Mouse (Mus musculus) macrophage (primary cell): Measurements from ENCODE around the gene Shc1. TPM values are rescaled to one million over a fixed set of nuclear protein-coding genes. Genes with fewer than 3 reads are reported as not detected.
"Not testable (repeated sequence)": the region's sequence is repeated elsewhere in the genome, so short reads cannot be mapped to it uniquely, and the experiment has no call there.

Source experiments
- H3K27ac ChIP-seq: fragments of 350-480 bp; formaldehyde crosslinking; 2 replicates; pipeline ENCODE4 v1.9.0; 2021
- H3K36me3 ChIP-seq: fragments of 350-480 bp; formaldehyde crosslinking; 2 replicates; pipeline ENCODE4 v1.9.0; 2021; ENCODE audit errors: inconsistent target
- H3K4me3 ChIP-seq: fragments of 350-480 bp; formaldehyde crosslinking; 2 replicates; pipeline ENCODE4 v1.9.0; 2021; ENCODE audit errors: inconsistent target
- H3K79me2 ChIP-seq: fragments of 350-480 bp; formaldehyde crosslinking; 2 replicates; pipeline ENCODE4 v1.9.0; 2021; ENCODE audit errors: inconsistent target
- WGBS: methylation state at CpG from one replicate; pipeline ENCODE4 v1.1.7; 2026; ENCODE audit warnings: inconsistent platforms; ENCODE audit not compliant: missing documents; 5-methylcytosine and 5-hydroxymethylcytosine counted together
- polyA plus RNA-seq: library from polyadenylated mRNA; stranded (reverse); fragments of 250-400 nt; gene quantifications from 3 replicates; pipeline ENCODE4 v1.2.4, GENCODE M21; 2018; ENCODE audit warnings: inconsistent platforms

Shc1 gene
- polyA plus RNA-seq, 1 experiment from 2014 or later: 32.7 TPM

DNA sequence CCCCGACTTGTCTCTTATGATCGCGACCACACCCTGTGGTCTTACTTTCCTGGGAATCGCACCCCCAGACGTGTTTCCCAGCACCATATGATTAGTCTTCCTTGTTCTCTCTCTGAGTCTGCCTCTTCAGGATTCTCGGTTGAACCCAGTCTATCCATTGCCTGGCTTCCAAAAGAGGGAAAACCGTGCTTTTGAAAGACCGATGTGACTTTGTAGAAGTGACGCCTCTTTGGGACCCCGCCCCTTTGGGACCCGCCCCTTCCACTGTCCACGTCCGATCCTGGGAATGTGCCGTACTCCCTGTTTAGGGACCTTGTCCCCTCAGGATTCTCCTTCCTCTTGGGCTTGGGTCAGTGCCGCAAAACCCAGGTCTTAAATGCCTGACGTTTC, 613 bp downstream of the Shc1 start:
- H3K79me2 ChIP-seq: peaks cover 68% of the 10 kb centered on the region
- peak overlapping the region; percentile 93 for H3K4me3 ChIP-seq
- WGBS: 1% methylated on average over 16 of the region's 16 CpGs
- H3K27ac ChIP-seq: peak overlapping the region; percentile 96
- peaks cover 5% of the 10 kb centered on the region; the same call in 1 of the 2 replicates for H3K36me3 ChIP-seq

DNA sequence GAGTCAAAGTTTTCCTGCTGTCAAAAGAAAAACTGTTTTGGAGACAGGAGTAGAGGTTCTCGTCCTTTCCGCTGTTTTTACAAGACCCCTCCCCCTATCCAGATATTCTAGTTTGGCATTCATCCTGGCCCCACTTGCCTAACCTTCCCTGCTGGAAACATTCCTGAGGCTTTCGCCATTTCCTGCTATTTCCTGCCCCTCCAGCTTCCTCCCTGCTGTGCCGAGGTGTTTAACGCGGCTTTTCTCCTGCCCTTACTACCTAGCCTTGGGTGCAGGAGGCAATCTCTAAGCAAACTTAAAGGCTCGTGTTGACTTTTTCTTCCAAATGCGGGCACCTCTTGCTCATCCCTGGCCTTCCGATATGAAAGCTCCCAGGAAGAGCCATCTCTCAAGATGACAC, 1.3 kb downstream of the Shc1 start:
- H3K4me3 ChIP-seq: peak overlapping the region; percentile 93
- peaks cover 75% of the 10 kb centered on the region for H3K79me2 ChIP-seq
- H3K27ac ChIP-seq: peak overlapping the region; percentile 96
- peaks cover 12% of the 10 kb centered on the region for H3K36me3 ChIP-seq
- 10% methylated on average over 9 of the region's 9 CpGs for WGBS

DNA sequence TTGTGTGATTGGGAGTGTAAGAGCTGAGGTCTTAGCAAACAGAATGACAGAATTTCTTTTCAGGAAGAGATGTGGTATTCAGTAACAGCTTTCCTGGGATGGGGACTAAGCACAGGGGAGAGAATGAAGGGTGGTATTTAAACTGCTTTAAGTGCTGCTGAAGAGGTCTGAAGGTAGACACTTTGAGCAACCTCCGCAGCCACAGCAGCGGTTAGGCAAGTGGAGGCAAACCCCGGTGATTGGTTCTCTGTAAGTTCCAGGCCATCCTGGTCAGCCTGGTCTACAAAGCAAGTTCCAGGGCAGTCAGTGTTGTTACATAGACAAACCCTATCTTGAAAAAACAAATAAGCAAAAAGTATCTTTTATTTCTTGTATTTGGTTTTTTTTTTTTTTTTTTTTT, 1.7 kb downstream of the Shc1 start:
- H3K4me3 ChIP-seq: peak overlapping the region; percentile 93
- H3K27ac ChIP-seq: peak overlapping the region; percentile 96
- peaks cover 16% of the 10 kb centered on the region for H3K36me3 ChIP-seq
- peaks cover 79% of the 10 kb centered on the region for H3K79me2 ChIP-seq
- 46% methylated on average over 3 of the region's 3 CpGs for WGBS

DNA sequence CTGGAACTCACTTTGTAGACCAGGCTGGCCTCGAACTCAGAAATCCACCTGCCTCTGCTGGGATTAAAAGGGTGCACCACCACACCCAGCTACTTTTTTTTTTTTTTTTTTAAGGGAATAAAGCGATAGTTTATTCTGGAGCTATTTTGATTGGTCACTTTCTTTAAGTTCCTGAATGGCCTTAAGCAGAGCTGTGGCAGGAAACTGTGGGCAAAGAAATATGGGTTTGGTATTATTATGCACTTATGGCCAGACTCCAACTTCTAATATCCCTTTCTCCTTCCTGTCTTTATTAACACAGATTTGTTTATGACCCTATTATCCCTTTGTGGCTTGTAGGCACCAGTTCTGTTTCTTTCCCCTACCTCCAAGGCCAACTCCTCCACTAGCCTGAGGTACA, 2.2 kb downstream of the Shc1 start:
- Histone ChIP-seq H3K27ac (peak overlapping the region; percentile 33), H3K36me3 (peaks cover 19% of the 10 kb centered on the region), H3K4me3 (no peak overlapping the region), H3K79me2 (peaks cover 81% of the 10 kb centered on the region)
- 17% methylated on average over 1 of the region's 2 CpGs for WGBS

DNA sequence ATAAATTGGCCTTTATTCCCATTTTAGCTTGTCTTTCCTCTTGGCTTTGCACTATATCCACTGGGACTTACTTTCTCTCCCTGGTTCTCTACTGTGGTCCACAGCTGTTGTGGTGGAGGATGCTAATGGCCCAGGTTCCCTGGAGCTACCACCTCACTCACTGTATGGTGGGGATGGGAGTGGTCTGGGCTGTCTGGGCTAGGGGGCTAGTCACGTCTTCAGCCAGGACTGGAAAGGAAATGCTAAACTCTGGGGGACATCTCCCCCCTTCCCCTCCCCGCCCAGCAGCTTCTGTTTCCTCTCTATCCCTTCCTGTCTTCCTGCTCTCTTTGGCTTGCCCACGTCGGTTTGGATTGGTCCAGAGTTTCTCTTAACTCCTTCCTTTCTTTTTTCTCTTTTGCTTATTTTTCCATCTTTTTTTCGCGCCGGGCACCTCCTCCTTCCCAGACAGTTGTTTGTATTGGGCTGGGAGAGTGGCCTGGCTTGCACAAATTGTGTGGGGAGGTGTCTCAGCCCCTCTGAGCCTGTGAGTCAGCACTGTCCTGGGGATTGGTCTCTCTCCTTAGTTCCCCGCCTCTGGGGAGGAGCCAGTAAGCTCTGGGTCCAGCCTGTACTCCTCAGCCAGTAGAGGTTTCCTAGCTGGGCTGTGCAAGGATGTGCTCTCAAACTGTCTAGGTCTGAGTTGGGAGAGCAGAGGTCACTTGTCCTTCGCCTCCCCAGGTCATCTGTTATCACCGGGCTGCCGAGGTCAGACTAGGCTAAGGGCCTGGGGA, 2.9 kb downstream of the Shc1 start:
- Histone ChIP-seq H3K27ac (peak overlapping the region; percentile 33), H3K79me2 (peaks cover 74% of the 10 kb centered on the region), H3K4me3 (no peak overlapping the region; the same call in 1 of the 2 replicates), H3K36me3 (peaks cover 25% of the 10 kb centered on the region)
- whole genome bisulfite sequencing: 18% methylated on average over 9 of the region's 11 CpGs

DNA sequence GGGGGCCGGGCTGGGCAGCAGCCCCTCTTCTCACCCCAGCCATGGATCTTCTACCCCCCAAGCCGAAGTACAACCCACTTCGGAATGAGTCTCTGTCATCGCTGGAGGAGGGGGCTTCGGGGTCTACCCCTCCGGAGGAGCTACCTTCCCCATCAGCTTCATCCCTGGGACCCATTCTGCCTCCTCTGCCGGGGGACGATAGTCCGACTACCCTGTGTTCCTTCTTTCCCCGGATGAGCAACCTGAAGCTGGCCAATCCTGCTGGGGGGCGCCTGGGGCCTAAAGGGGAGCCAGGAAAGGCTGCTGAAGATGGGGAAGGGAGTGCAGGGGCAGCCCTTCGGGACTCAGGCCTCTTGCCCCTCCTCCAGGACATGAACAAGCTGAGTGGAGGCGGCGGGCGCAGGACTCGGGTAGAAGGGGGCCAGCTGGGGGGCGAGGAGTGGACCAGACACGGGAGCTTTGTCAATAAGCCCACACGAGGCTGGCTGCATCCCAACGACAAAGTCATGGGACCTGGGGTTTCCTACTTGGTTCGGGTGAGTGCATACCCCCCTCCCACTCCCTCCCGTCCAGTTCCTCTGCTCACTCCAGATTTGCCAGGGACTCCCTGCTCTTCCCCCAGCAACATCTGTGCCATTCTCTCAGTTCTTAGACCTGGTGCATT, 3.7 kb downstream of the Shc1 start:
- Histone ChIP-seq H3K27ac (peak overlapping the region; percentile 33), H3K36me3 (peaks cover 32% of the 10 kb centered on the region), H3K79me2 (peaks cover 66% of the 10 kb centered on the region), H3K4me3 (no peak overlapping the region; the same call in 1 of the 2 replicates)
- WGBS: 33% methylated on average over 17 of the region's 22 CpGs

DNA sequence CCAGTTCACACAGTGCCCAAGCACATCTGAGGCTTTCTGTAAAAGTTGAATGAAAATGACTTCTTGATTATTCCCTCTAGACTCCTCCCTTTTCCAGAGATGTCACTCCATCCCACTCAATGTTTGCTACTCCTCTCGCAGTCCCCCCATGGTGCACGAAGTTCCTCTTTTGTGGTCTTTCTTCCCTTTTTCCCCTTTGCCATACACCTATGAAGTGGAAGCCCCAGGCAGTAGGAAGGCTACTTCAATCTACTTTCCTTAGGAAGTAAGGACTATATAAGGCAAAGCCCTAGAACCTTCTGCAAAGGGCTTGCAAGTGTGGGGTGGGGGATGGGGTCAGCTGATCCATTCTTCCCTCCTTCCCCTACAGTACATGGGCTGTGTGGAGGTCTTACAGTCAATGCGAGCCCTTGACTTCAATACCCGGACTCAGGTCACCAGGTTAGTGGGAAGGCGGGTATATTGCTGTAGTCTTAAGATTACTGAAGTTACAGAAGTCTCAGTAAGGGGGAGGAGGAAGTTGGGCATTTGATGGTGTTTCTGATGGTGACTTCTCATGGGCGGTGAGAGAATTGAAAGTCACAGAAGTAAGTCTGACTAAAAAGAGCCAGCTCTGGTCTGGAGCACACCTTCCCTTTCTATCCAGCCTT, 4.4 kb downstream of the Shc1 start:
- Histone ChIP-seq H3K27ac (0 out of 2 replicates have a peak overlapping the region, but pooled peaks have one; percentile 10), H3K36me3 (peaks cover 39% of the 10 kb centered on the region), H3K79me2 (peaks cover 59% of the 10 kb centered on the region), H3K4me3 (no peak overlapping the region)
- WGBS: 35% methylated on average over 6 of the region's 6 CpGs

DNA sequence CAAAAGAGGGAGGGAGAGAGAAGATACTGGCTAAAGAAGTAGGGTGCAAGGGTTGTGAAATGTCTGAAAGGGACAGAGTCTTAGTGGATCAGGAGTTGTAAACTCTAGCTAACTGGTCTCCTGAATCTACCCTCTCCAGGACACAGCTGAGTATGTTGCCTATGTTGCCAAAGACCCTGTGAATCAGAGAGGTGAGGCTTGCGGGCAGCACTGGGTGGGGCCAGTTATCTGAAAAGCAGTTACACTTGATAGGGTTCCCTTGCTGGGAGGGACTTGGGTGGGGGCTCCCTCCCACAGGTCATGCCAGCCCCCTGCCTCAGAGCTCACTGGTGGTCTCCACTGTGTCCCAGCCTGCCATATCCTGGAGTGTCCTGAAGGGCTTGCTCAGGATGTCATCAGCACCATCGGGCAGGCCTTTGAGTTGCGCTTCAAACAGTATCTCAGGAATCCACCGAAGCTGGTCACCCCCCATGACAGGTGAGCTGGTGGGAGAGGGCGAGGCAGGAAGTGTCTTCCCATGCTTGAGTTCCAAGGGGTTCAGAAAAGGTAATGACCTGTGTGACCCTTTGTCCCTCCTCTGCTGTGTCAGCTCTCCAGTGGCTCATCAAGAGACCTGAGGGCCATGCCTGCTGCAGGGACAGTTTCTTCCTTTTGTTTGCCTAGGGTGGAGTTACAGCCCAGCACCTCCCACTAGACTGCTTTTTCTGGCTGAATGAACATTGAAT, 6.3 kb downstream of the Shc1 start:
- Histone ChIP-seq H3K27ac (no peak overlapping the region), H3K4me3 (no peak overlapping the region)

DNA sequence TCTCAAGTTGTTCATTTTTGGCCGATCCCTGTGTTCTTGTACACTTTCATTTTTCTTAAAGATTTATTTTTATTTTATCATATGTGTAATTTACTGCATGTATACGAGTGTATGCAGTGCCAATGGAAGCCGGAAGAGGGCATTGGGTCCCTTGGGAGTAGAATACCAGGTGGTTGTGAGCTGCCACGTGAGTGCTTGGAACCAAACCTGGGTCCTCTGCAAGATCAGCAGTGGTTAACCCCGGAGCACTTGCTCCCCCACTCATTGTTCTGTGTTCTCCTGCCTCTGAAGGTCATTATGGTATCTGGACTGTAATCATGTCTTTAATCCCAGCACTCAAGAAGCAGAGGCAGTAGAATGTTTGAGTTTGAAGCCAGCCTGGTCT, 6.9 kb downstream of the Shc1 start:
- Histone ChIP-seq H3K36me3 (peaks cover 43% of the 10 kb centered on the region), H3K27ac (no peak overlapping the region), H3K79me2 (peaks cover 41% of the 10 kb centered on the region), H3K4me3 (no peak overlapping the region)
- WGBS: 92% methylated on average over 4 of the region's 5 CpGs

More for the DNA sequence above, 6.3 kb downstream of the Shc1 start:
- Histone ChIP-seq H3K79me2 (peaks cover 47% of the 10 kb centered on the region), H3K36me3 (peaks cover 43% of the 10 kb centered on the region)
- 92% methylated on average over 5 of the region's 5 CpGs for WGBS

DNA sequence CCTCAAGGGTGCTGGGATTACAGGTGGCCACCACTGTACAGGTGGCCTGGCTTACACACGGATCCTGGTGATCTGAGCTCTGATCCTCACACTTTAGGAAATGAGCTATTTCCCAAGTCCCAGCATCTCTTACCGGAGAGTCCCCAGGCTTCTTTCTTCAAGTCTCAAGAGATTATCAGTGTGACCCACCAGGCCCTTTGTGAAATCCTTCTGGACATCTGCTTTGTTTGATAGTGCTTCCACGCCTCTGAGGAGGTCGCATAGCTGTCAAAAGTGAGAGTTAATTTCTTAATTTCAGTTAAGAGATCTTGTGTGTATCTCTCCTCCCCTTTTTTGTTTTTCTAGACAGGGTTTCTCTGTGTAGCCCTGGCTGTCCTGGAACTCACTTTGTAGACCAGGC, 7.6 kb downstream of the Shc1 start:
- H3K36me3 ChIP-seq: peaks cover 43% of the 10 kb centered on the region
- H3K79me2 ChIP-seq: peaks cover 38% of the 10 kb centered on the region
- H3K27ac ChIP-seq: no peak overlapping the region
- 97% methylated on average over 4 of the region's 4 CpGs for WGBS
- H3K4me3 ChIP-seq: no peak overlapping the region

DNA sequence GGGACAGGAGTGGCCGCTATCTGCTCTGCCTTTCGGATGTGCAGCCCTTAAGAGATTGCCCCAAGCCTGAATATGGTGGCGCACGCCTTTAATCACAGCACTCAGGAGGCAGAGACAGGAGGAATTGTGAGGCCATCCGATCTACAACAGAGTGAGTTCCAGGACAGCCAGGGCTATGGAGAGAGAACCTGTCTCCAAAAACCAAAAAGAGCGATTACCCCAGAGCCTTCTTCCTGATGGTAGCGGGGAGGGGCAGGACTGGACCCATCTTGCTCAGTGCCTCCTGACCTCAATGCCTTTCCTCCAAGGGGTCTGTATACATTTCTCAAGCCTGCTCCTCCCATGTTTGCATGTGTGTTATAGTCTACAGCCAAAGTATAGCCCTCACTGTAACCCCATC, 10.8 kb downstream of the Shc1 start:
- 100% methylated on average over 3 of the region's 7 CpGs for WGBS
- H3K4me3 ChIP-seq, H3K27ac ChIP-seq: not testable (repeated sequence)
- Histone ChIP-seq H3K79me2 (peaks cover 38% of the 10 kb centered on the region), H3K36me3 (peaks cover 51% of the 10 kb centered on the region)

DNA sequence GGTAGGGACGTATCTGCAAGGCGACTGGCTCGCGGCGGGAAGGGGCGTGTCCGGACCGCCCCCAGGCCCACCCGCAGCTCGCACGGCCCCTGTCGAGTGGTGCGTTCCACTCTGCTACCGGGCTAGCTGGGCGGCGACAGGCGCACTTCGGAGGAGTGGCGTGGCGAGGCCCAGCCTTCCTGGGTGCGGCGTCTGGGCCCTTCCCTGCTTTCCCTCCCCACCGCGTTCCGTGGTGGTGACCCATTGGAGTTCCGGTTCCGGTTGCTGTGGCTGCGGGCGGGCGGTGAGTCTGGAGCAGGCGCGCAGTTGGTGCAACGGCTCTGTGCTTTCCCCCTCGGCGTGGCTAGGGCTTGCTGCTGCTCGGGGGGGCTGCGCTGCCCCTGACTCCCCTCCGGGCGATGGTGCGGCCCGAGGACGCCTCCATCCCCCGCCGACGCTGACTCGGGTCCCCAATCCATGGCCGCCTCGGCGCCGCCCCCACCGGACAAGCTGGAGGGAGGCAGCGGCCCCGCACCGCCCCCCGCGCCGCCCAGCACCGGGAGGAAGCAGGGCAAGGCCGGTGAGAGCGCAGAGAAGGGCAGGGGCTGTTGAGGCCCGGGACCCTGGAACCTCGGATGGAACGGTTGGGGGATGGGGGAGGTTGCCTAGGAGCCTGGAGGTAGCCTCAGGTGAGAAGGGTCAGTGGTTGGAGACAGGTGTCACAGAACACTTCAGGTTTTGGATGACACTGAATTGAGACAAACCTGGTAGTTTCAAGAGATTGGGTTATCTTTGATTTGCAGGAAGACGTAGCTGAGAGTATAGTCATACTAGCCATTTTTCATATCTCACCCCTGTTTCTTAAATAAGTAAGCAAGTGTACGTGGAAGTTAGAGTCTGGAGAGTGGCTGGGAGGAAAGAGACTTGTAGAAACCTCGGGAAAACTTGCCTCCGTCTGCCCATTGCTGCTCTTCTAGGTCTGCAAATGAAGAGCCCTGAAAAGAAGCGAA, 12.2 kb downstream of the Shc1 start, which contains the start of gene Pygo2:
Gene Pygo2 (plus strand): TSS at position 44 of the 989 bp plus-strand sequence.
- peaks cover 27% of the 10 kb centered on the region for H3K79me2 ChIP-seq
- no peak within 1 kb of the TSS for H3K27ac ChIP-seq

DNA sequence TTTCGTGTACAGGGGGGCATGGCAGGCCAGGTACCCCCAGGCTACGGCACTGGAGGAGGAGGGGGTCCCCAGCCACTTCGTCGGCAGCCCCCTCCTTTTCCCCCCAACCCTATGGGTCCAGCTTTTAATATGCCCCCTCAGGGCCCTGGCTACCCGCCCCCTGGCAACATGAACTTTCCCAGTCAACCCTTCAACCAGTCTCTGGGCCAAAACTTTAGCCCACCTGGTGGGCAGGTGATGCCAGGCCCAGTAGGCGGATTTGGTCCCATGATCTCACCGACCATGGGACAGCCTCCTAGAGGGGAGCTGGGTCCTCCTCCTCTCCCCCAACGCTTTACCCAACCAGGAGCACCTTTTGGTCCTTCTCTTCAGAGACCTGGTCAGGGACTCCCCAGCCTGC, 14.4 kb downstream of the Shc1 start:
- H3K36me3 ChIP-seq: peaks cover 19% of the 10 kb centered on the region; the same call in 1 of the 2 replicates
- WGBS: 95% methylated on average over 8 of the region's 8 CpGs
- H3K4me3 ChIP-seq: no peak overlapping the region
- peaks cover 27% of the 10 kb centered on the region for H3K79me2 ChIP-seq
- no peak overlapping the region for H3K27ac ChIP-seq

More for the DNA sequence above, 12.2 kb downstream of the Shc1 start, which contains the start of gene Pygo2:
- Histone ChIP-seq H3K4me3 (peak within 1 kb of the TSS; percentile 71), H3K36me3 (peaks cover 38% of the 10 kb centered on the region; the same call in 1 of the 2 replicates)
- 2% methylated on average over 63 of the region's 68 CpGs for WGBS
